Mouse (Mus musculus): Measurements from ENCODE around the gene Adora3.

The Adora3 gene

DNA sequence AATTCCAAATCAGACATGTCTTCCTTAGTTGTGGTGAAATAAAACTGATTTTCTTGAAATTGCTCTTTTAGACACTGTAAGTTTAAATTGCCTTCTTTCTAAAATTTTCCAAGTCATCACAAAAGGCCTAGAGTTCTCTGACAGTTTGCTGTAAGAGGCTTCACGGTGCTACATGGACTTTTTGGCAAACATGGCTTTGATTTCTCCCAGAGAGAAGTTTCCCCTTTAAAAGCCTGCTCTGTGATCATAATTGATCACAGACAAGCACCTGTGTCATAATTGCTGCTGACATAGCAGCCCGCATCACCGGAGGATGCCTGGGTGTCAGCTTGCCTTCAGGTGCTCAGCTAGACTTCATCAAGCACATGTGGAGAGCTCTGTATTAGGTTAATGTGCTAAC lies at the start of gene Adora3, which contains the start of gene Tmigd3:
Adora3 (plus strand) TSS at position 301 of the 400 bp plus-strand sequence.
Tmigd3 (plus strand) TSS at position 346 of the 400 bp plus-strand sequence.
- no peak for DNase-seq (ENCODE audit: low read depth, low spot score)

DNA sequence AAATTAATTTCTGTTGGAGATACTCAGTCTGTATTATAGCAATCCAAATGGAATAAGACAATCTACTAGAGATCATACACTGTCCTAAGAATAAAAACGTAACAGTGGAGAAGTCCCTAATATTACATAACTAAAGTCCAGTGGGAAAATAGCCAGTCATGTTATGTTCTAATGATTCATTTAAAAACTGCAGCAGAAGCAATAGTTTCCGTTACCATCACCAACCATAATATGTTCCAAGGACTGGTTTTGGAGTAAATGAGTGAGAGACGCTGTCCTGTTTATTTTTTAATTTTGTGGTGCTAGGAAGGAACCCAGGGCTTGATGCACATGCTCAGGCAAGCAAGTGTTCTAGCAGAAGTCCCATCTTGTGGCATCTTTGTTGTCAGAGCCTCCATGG lies 49.2 kb upstream of the Adora3 start:
- DNase-seq (ENCODE audit: low read depth, low spot score), result no peak

DNA sequence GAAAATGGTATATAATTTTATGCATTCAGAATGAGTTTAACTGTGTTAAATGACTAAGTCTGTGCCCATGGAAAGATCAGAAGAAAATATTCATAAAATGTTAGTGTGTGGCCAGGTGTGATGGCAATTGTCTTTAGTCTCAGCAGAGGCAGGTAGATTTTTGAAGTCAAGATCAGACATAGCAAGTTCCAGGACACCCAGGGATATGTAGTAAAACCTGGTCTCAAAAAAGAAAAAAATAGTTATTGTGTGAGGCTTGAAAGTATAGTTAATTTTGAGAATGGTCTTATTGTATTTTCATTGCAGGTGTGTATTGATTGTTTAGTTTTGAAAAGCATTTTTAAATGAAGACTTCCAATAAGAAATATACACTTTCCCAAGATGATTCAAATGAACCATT lies 47.0 kb upstream of the Adora3 start:
- no peak for DNase-seq (ENCODE audit: low read depth, low spot score)

DNA sequence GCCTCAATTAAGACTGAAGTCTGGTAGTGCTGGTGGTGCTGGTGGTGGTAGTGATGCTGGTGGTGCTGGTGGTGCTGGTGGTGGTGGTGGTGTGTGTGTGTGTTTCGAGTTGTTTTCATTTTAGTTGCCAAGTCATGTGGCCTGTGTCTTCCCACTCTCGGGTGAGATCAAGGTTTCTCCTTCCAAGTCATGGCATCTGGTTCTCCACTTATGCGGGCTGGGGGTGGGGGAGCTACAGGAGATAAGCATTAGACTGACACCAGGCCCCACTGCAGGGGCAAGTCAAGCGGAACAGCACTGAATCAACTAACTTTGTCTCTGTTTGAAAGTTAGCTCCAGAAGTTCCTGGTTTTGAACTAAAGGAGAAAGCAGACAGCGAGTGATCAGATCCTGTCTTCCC lies 46.6 kb upstream of the Adora3 start:
- no peak for DNase-seq (ENCODE audit: low read depth, low spot score)

DNA sequence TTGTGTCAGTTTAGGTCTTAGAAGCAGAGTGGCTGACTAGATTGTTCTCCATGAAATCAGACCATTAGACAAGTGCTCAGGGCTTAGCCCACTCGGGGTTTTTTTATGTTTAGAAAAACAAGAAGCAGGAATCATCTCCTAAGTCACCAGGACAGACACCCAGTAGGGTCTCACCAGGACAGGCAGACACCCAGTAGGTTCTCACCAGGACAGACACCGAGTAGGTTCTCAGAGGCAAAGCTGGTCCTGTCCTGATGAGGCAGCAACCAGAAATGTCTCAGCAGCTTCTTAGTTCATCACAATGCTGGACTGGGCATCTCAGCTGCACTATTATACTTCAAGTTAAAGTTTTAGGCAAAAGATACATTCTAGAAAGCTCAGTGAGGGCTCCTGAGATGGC lies 46.0 kb upstream of the Adora3 start:
- no peak for DNase-seq (ENCODE audit: low read depth, low spot score)

DNA sequence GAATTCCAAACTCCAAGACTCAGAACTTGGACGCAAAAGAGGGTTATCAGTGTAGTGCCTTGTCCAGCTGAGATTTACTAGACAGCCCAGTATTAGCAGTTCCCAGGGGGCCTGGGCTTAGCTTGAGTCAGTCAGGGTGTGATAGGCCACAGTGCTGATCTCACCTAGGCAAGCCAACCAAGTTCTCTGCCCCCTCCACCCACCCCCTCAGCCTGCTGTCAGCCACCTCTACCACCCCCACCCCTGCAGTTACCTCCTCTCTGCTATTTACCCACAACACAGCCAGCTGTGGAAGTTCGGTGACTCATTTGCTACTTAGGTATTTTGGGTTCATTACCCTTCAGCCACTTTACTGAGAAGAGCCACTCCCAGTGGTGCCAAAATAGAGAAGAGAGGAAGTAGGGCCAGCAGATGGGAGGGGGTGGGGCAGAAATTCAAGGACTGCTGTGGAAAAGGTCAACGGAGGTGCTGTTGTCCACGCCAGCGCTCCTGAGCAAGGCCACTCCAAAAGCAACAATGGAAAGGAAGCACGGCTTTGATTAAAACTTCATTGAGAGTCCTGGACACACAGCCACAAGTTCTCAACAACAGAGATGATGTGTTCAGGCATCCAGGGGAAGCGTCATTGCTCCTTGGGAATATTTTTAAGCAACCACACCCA lies 45.0 kb upstream of the Adora3 start:
- peak; percentile 56 for DNase-seq (ENCODE audit: low read depth, low spot score)

DNA sequence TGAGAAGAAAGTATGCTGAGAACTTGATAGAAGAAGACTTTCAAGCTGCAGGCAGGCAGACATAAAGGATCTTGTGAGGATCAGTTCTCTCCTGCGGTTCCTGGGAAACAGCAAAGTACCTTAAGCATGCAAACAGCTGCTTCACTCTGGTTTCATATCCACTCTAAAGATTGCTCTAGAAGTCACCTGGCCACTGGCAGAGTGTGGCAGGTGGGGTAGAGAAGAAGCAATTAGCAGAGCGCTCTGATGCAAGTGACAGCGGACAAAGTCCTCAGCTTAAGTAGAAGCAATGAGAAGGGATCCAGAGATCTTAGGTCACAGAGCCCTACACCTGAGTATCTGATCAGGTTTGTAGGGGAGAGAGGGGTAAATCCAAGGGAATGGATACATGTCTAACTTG lies 39.1 kb upstream of the Adora3 start:
- DNase-seq (ENCODE audit: low read depth, low spot score), result no peak

DNA sequence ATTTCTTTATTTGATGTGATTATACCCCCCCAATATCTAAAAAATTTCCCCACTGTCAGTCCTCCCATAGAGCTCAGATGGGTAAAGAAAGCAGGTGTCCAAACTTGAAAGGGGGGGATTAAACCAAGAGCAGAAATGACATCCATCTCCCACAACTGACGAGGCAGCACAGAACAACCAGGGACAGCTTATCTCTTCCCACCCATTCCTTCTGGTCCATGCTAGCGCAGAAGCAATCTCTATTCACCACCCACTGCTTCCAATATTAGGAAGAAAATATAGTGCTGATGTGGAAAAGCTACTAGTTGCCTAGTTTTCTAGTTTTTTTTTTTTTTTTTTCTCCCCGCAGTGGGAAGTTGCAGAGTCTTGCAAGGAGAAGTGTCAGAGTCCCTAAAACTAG lies 34.8 kb upstream of the Adora3 start:
- no peak for DNase-seq (ENCODE audit: low read depth, low spot score)

DNA sequence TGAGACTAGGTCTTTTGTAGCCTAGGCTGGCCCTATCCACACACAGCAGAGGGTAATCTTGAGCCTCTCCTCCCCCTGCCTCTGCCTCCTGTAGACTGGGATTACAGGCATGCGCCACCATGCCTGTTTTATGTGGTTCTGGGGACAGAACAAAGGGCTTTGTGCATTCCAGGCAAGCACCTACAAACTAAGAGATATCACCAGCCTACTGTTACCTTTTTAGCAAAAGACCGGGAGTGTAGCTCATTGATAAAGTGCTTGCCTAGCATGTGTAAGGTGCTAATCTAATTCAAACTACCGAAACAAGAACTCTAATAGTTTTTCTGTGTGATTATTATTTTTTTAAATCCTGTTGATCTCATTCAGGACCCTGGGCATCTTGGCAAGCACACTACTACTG lies 33.8 kb upstream of the Adora3 start:
- DNase-seq (ENCODE audit: low read depth, low spot score), result no peak

DNA sequence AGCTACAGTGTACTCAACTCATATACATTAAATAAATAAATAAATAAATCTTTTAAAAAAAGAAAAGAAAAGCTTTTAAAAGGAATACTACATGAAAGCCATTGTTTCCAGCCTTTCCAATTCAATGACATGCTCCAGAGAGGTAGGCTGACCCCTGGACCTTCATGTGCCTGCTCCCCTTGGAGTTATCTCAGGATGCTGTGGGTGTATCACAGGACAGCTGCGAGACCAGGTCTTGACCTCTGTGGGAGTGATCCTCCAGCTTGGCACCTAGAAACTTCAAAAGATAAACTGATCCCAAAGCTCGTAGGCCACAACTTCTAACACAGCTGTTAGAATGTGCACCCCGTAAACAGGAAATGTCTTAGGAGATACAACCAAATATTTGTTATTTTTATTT lies 32.0 kb upstream of the Adora3 start:
- DNase-seq (ENCODE audit: low read depth, low spot score), result no peak

DNA sequence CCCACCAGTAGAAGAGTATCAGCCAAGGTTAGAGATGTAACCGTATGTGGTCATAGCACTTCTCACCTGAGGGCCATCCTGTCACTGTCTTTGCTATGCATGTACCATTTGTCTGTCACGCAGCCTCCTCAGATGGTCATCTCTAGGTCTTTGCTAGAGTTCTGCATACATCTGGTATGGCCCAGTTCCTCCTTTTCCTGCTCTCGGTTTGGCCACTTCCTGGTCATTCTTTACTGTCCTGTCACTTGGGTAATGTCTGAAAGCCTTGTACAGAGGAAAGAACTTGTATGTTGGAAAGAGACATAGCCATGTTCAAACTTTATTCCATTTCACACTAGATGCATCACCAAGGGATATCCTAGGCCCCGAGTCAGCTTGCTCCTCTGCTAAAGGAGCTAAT lies 30.8 kb upstream of the Adora3 start:
- no peak for DNase-seq (ENCODE audit: low read depth, low spot score)

DNA sequence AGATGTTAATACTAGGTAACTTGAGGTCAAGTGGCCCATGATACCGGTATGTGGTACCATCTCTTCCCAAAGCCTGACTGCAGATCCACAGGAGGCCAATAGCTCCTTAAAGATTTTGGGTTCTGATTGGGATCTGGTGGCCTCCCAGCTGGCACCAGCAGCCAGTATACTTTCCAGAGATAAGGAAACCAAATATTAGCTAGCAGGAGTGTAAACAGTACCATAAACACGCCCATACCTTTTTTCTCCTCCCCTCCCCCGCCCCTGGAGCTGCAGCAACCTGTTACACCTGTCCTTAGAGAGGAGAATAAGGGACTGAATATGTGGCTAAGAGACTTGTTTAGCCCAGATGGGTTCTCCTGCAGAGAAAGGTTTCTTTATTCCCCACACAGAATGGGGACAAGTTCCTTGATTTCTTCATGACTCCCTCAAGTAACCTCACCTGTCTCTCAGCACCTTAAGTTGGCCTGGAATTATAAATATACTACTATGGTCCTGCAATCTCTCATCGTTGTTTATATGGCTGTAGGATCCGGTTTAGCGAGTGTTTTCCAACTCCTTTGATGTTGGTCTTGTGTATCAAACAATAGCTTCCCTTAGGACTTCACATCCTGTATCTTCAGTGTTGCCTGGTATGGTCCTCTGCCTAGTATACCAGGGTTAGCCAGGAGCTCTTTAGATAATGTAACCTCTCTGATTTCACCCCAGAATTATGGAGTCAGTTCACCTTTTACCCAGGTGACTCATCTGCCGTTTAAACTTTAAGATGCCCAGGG lies 24.2 kb upstream of the Adora3 start:
- DNase-seq (ENCODE audit: low read depth, low spot score), result no peak

DNA sequence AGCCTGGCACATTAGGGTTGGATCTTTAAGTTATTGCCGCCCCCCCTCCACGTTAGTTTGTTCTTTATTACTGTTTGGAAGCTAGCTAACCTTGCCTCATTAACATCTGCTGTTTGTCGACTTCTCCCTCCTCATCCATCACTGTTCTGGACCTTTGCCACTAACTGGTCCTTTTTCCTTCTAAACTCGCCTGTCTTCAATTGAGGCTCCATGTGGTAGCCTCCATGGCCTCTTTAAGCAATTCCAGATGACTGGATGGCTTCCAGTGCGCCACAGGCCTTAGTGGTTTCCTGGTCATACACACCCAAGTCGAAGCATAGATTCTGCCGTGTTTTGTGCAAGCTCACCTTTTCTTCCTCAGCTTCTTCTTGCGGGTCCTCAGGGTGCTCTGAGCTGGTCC lies 16.9 kb upstream of the Adora3 start:
- DNase-seq (ENCODE audit: low read depth, low spot score), result no peak

DNA sequence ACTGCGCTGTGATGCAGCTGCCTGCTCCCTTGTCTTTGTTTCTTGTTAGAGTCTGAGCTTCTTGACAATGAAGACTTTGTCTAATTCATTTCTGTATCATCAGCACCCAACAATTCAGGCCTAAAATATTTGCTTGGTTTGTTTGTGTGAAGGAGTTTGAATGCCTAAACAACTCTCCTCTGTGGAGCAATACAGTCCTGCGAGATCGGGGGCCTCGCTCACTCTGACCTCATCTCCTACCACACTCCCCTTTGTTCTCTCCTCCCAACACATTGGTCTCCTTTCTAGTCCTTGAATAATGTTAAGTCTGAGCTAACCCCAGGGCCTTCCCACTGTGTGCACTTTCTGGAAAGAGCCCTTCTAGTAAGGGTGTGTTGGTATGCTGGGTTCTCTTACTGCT lies 15.9 kb upstream of the Adora3 start:
- no peak for DNase-seq (ENCODE audit: low read depth, low spot score)

DNA sequence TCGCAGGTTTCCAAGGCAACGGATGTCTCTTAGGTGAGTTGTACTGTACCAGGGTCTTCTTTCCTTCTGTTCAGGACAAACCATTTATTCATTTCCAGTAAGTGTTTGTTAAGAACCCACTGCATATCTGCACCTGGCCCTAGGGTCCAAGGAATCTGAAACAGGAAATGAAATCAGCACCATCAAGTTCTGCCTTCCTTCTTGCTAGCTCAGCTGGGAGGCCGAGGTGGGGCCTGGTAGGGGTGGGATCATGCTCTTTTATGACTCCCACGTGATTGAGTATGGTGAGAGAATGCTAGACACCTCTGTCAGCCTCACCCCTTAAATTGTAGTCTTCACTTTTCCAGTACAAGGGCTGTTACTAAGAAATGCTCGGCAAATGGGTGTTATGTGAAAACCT lies 13.1 kb upstream of the Adora3 start:
- DNase-seq (ENCODE audit: low read depth, low spot score), result no peak

DNA sequence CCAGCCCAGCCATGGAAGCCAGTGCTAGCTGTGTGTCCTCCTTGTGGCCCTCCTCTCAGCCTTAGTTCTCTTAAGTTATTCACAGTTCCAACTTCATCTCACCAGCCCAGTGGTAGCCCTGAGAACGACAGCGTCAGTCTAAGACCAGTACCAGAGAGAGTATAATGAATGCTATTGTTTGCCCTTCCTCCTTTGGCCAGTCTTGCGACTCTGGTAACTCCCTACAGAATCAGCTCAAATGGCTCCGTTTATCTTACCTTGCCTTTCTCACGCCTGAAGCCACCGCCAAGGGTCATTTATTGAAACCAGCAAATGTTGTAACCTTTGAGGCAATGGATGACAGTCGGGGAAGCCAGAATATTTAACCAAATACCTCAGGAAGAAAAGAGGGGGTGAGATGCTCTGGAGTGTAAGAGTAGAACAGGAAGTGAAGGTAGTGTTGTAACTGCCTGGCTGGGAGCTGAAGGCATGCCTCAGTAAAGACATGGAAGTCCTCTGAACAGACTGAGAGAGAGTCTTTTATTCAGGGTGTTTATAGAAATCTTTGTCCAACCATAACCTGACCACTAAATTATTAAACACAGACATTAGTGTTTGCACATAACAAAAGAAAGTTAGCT lies 8.8 kb upstream of the Adora3 start:
- no peak for DNase-seq (ENCODE audit: low read depth, low spot score)

DNA sequence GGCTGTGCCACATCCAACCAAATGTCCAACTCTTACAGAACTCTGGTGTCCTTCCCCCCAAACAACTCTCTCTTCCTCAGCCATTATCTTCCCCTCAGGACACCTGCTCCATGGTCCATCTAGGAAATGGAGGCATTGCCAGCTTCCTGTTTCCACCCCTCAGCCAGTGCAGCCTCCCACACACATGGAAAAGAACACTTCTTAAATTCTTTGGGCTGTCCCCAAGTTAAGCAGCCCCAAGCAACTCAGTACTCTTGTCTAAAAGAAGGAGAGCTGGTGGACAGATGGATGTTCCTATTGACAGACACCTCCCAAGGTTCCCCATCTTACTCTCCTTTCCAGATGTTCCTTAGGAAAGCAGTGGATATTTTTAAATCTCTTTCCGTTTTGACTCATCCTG lies 6.5 kb upstream of the Adora3 start:
- no peak for DNase-seq (ENCODE audit: low read depth, low spot score)

DNA sequence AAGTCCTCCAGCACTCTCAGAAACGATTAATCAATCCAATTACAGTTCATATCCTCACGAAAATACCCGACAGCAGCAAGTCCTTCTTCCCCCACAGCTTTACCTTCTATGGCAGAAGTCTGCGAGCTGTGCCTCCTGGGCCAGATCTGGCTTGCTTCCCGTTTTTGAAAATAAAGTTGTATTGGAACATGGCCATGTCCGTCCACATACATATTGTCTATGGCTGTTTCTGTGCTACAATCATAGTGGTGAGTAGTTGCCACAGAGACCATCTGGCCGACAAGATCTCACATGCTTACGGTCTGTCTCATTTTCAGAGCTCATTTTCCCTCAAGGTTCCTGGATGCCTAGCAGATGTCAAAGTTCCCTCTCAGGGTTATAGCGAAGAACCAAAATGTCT lies 5.5 kb upstream of the Adora3 start:
- DNase-seq (ENCODE audit: low read depth, low spot score), result no peak

DNA sequence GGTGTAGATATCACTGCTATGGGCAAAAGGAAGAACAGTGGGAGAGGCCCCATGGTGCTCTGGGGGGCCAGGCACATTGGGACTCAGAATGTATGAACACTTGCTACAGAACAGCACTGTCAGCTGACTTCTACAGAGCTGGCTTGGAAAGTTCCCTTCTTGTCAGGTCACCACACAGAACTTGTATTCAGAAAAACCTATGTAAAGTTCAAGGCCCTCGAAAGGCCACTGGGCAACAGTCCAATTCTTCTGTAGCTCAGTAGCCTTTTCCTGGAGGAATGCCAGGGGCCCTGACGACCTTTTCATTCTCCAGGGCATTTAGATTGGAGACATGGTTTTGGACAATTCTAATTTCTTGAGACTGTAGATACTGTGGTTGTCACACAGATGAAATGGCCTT lies 2.5 kb upstream of the Adora3 start:
- DNase-seq (ENCODE audit: low read depth, low spot score), result no peak

DNA sequence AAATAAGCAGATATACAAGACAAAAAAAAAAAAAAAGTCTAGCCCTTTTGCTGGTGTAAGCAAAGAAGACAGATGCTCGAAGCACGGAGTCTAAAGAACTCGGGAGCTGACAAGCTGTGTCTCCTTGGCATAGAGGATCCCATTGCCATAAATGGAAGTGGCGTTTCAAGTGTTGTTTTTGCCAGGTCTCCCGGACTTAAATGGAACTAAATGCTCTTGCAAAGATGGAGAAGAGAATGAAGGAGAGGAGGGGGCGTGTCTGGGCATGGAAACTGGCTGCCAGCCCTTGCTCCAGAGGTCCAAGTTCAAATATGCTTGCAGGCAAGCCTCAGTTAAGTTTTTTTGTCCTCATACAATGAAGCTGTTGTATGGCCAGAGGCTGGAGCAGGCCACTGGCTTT lies 1.4 kb downstream of the Adora3 start:
- DNase-seq (ENCODE audit: low read depth, low spot score), result no peak

DNA sequence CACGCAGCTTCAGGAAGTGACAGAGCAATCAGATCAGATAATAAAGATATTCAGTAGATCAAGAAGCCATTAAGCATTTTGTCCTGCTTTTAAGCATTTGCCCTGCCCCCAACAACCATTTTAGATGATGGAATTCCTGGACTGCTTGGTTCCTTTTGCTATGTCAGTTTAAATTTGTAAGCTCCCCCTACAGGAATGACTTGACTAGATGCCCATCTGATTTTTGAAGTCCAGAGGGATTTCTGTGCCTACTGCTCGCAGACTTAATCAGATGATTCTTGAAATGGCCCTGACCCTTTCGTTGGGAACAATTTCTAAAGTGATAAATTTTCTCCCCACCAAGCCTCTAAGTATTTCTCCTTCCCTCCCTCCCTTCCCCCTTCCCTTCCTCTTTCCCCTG lies 1.9 kb downstream of the Adora3 start:
- no peak for DNase-seq (ENCODE audit: low read depth, low spot score)

DNA sequence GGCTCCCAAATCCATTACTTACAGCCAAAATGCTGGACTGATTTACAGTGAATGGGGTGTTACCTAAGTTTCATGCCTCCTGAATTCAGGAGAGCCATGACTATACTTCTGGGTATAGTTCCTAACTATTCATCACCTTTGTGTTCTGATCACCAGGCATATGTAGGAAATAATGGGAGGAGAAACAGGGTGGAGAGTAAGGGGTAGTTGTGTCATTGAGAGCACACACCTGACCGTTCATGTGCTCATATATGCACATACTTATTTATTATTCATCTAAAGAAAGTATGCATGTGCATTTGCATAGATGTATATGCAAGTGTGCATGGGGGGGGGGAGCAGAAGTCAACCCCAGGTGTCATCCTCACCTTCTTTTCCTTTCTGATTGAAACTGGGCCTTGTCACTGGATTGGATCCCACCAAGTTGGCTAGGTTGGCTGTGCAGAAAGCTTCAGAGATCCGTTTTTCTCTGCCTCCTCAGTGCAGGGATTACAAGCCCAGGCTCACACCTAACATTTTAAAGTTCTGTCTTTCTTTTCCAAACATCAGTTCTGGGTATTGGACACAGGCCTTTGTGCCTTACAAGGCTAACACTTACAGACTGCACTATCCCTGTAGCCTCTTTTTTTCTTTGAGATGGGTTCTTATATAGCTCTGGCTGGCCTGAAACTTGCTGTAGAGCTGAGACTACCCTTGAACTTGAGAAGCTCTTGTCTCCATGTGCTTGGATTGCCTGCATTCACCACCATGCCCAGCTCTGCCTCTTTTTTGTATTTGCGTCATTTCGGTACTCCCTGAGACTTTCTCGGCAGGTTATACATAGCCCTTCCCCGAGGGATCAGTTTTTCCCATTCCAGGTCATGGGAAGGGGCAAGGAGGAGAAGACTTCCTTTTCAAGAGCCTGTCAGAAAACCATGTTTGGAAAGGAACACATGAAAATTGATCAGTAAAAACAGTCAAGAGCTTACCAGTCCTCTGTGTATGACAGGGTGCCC lies 3.1 kb downstream of the Adora3 start:
- no peak for DNase-seq (ENCODE audit: low read depth, low spot score)
